Mouse (Mus musculus) stomach, embryonic 15.5 days (tissue): ENCODE measurements around the gene P3h4. TPM values are rescaled to one million over a fixed set of nuclear protein-coding genes. Genes with fewer than 3 reads are reported as not detected.

ENCODE experiments used
- ATAC-seq: fragments of 200-750 bp; cut with Nextera tagmentation; 2 replicates; pipeline ENCODE4 v1.8.0; 2017; ENCODE audit warnings: low read depth, moderate number of reproducible peaks, moderate TSS enrichment; ENCODE audit not compliant: insufficient read depth, low FRiP score
- H3K27ac ChIP-seq: fragments of 300-500 bp; sonication (generic); 2 replicates; pipeline ENCODE4 v1.5.1; 2015; ENCODE audit warnings: mild to moderate bottlenecking, inconsistent platforms
- H3K27me3 ChIP-seq: fragments of 300-500 bp; sonication (generic); replicated peaks from 2 replicates; pipeline ENCODE4 v1.6.1; 2015; ENCODE audit warnings: inconsistent platforms
- H3K36me3 ChIP-seq: fragments of 300-500 bp; sonication (generic); 2 replicates; pipeline ENCODE4 v1.6.1; 2015; ENCODE audit warnings: inconsistent platforms
- H3K4me1 ChIP-seq: fragments of 300-500 bp; sonication (generic); 2 replicates; pipeline ENCODE4 v1.6.1; 2015; ENCODE audit warnings: inconsistent platforms
- H3K4me2 ChIP-seq: fragments of 300-500 bp; sonication (generic); 2 replicates; pipeline ENCODE4 v1.6.1; 2015; ENCODE audit warnings: mild to moderate bottlenecking, inconsistent platforms
- H3K4me3 ChIP-seq: fragments of 300-500 bp; sonication (generic); replicated peaks from 2 replicates; pipeline ENCODE4 v1.5.1; 2015; ENCODE audit warnings: inconsistent platforms
- H3K9ac ChIP-seq: fragments of 300-500 bp; sonication (generic); 2 replicates; pipeline ENCODE4 v1.6.1; 2015; ENCODE audit warnings: inconsistent platforms
- H3K9me3 ChIP-seq: fragments of 300-500 bp; sonication (generic); 2 replicates; pipeline ENCODE4 v1.6.1; 2016; ENCODE audit warnings: inconsistent platforms
- WGBS: fragments of 180-500 bp; shearing (Covaris S2); methylation state at CpG from one replicate; pipeline ENCODE4 v1.1.7; 2015; 5-methylcytosine and 5-hydroxymethylcytosine counted together
- polyA plus RNA-seq: library from polyadenylated mRNA; unstranded; fragments of >200 nt; fragmentation: Nextera tagmentation; extraction: Ambion mirVana; gene quantifications from 2 replicates; pipeline ENCODE4 v1.2.1, GENCODE M21; 2015

P3h4 gene
- polyA plus RNA-seq, 1 experiment from 2014 or later = 61.7 TPM

- Histone ChIP-seq H3K4me1 (no peaks in the 10 kb centered on the region), H3K27me3 (no peaks in the 10 kb centered on the region), H3K27ac (peak overlapping the region; percentile 22; the same call in 1 of the 2 replicates), H3K4me3 (no peak overlapping the region), H3K9ac (no peak overlapping the region), H3K4me2 (no peak overlapping the region), H3K36me3 (peaks cover 19% of the 10 kb centered on the region), H3K9me3 (no peaks in the 10 kb centered on the region)
- WGBS = 56% methylated on average over 9 of the region's 9 CpGs
- ATAC-seq = no peak
Observed at GRCm38 (mm10) chr11:100428612-100429199, 14.1 kb upstream of the P3h4 start.

DNA sequence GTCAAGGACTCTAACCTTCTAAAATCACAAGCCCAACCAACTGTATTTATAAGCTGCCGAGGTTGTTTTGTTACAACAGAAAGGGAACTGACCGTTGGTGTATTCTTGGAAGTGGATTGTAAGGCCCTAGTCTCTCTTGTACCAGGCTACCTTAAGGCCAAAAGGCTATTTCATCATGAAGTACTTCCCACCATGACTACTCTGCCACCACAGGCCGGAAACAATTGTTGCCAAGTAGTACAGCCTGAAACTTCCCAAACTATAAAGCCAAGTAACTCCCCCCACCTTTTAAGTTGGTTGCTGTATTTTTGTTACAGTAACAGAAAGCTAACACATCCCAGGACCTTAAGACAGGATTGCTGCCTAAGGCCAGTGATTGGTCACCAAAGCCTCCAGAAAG lies 12.2 kb upstream of the P3h4 start:
- no peak overlapping the region for H3K27ac ChIP-seq
- no peak for ATAC-seq
- 78% methylated on average over 3 of the region's 3 CpGs for WGBS
- H3K4me1 ChIP-seq = no peaks in the 10 kb centered on the region
- no peaks in the 10 kb centered on the region for H3K9me3 ChIP-seq
- H3K27me3 ChIP-seq = no peaks in the 10 kb centered on the region
- no peak overlapping the region for H3K4me3 ChIP-seq
- H3K9ac ChIP-seq = no peak overlapping the region
- H3K36me3 ChIP-seq = peaks cover 21% of the 10 kb centered on the region
- H3K4me2 ChIP-seq = no peak overlapping the region

GRCm38 (mm10) chr11:100425851-100426250 lies 11.2 kb upstream of the P3h4 start:
- Histone ChIP-seq H3K9ac (no peak overlapping the region), H3K27me3 (no peaks in the 10 kb centered on the region), H3K36me3 (peaks cover 20% of the 10 kb centered on the region), H3K4me3 (no peak overlapping the region), H3K9me3 (no peaks in the 10 kb centered on the region), H3K27ac (no peak overlapping the region), H3K4me2 (no peak overlapping the region), H3K4me1 (no peaks in the 10 kb centered on the region)
- 23% methylated on average over 7 of the region's 7 CpGs for WGBS
- ATAC-seq = no peak

- peaks cover 17% of the 10 kb centered on the region for H3K36me3 ChIP-seq
- no peak overlapping the region for H3K4me3 ChIP-seq
- no peak overlapping the region for H3K27ac ChIP-seq
- H3K4me2 ChIP-seq = no peak overlapping the region
- WGBS = 90% methylated on average over 7 of the region's 7 CpGs
- no peak overlapping the region for H3K9ac ChIP-seq
- no peaks in the 10 kb centered on the region for H3K4me1 ChIP-seq
- no peaks in the 10 kb centered on the region for H3K27me3 ChIP-seq
- H3K9me3 ChIP-seq = no peaks in the 10 kb centered on the region
- ATAC-seq = no peak
Observed at GRCm38 (mm10) chr11:100423836-100424235, 9.2 kb upstream of the P3h4 start.

DNA sequence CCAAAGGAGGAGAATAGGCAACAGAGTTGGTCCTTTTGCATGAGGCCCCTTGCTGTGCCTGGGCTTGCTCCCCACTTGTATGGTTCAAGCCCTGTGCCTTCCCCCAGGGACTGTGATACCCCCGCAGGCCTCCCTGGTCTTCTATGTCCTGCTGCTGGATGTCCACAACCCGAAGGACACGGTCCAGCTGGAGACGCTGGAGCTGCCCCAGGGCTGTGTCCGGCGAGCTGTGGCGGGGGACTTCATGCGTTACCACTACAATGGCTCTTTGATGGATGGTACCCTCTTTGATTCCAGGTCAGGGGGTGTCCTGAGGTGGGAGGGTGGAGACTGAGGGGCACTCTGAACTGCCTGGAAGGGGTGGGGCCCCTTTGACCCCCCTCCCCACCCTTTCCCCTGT lies 6.9 kb upstream of the P3h4 start:
- WGBS = 78% methylated on average over 8 of the region's 8 CpGs
- Histone ChIP-seq H3K9me3 (no peaks in the 10 kb centered on the region), H3K4me3 (no peak overlapping the region), H3K36me3 (peaks cover 17% of the 10 kb centered on the region), H3K9ac (no peak overlapping the region), H3K4me1 (0 out of 2 replicates have a peak, but pooled peaks cover 3% of the 10 kb centered on the region), H3K27me3 (no peaks in the 10 kb centered on the region), H3K4me2 (no peak overlapping the region), H3K27ac (no peak overlapping the region)
- no peak for ATAC-seq

GRCm38 (mm10) chr11:100414914-100415822 lies 532 bp upstream of the P3h4 start, which contains the start of gene Fkbp10:
Gene Fkbp10, plus strand, starts transcription at chr11:100415697.
- Histone ChIP-seq H3K36me3 (no peaks in the 10 kb centered on the region), H3K9me3 (no peaks in the 10 kb centered on the region), H3K9ac (peak within 1 kb of the TSS; percentile 73), H3K27me3 (no peaks in the 10 kb centered on the region), H3K4me1 (peaks cover 32% of the 10 kb centered on the region), H3K27ac (peak within 1 kb of the TSS; percentile 96), H3K4me2 (peak within 1 kb of the TSS; percentile 78), H3K4me3 (peak within 1 kb of the TSS; percentile 79)
- 1% methylated on average over 31 of the region's 31 CpGs for WGBS
- ATAC-seq = peak; percentile 29

- Histone ChIP-seq H3K27ac (peak overlapping the region; percentile 96; the same call in 1 of the 2 replicates), H3K36me3 (peaks cover 6% of the 10 kb centered on the region), H3K4me2 (peak overlapping the region; percentile 78), H3K27me3 (no peaks in the 10 kb centered on the region), H3K9me3 (no peaks in the 10 kb centered on the region), H3K4me3 (peak overlapping the region; percentile 79), H3K4me1 (peaks cover 32% of the 10 kb centered on the region), H3K9ac (peak overlapping the region; percentile 73)
- 63% methylated on average over 11 of the region's 11 CpGs for WGBS
- ATAC-seq = no peak
Observed at GRCm38 (mm10) chr11:100413541-100413940, 1.1 kb downstream of the P3h4 start.

DNA sequence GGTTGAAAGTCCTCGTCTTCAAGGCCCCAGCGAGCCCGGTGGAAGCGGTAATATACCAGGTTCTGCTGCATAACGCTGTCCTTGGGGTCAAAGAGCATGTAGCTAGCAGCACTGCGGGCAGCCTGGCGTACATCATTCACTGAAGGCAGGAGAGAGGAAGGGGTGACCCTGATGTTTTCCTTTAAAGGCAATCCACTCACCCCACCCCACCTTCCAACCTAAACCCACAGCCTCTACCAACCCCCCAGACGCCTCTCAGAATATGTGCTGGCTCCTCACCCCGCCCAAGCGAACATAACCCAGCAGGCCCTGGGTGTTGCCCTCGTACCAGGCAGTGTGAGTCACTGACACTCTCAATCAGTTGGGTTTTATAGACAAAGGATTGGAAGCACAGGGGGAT lies 2.9 kb downstream of the P3h4 start:
- no peak overlapping the region for H3K9ac ChIP-seq
- no peaks in the 10 kb centered on the region for H3K9me3 ChIP-seq
- no peak for ATAC-seq
- peak overlapping the region; percentile 57; the same call in 1 of the 2 replicates for H3K27ac ChIP-seq
- H3K4me1 ChIP-seq = peaks cover 30% of the 10 kb centered on the region
- H3K27me3 ChIP-seq = no peaks in the 10 kb centered on the region
- H3K4me2 ChIP-seq = peak overlapping the region; percentile 78
- H3K36me3 ChIP-seq = peaks cover 6% of the 10 kb centered on the region
- peak overlapping the region; percentile 8; the same call in 1 of the 2 replicates for H3K4me3 ChIP-seq
- 49% methylated on average over 11 of the region's 11 CpGs for WGBS

GRCm38 (mm10) chr11:100409686-100410085 lies 5.0 kb downstream of the P3h4 start:
- Histone ChIP-seq H3K9me3 (no peaks in the 10 kb centered on the region), H3K4me1 (peaks cover 30% of the 10 kb centered on the region), H3K36me3 (peaks cover 6% of the 10 kb centered on the region), H3K4me3 (no peak overlapping the region), H3K27me3 (no peaks in the 10 kb centered on the region), H3K4me2 (no peak overlapping the region), H3K9ac (no peak overlapping the region), H3K27ac (no peak overlapping the region)
- 67% methylated on average over 3 of the region's 3 CpGs for whole genome bisulfite sequencing
- no peak for ATAC-seq

DNA sequence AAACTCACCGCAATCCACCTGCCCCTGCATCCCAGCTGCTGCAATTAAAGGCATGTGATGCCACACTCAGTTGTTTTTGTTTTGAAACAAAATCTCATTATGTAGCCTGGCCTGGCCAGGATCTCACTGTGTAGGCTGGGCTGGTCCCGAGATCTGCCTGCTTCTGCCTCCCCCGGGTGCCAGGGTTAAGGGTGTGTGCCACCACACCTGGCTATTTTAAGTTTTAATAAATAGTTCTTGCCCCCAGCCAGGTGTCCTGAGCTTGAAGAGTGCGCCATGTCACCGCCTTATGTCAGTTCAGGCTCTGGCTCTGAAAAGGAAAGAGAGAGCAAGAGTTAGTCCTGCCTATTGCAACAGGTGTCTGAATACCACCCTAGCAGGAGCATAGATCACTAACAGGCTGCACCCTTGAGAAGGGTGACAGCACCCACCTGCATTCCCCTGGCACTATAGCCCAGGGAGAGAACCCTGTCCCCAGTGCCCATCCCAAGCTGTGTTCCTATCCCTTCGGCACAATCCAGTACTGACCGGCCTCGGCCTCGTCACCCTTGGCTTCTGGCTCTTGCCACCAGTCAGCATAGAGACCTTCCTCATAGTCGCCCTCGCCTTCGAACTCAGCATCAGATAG lies 5.7 kb downstream of the P3h4 start:
- H3K4me1 ChIP-seq = peaks cover 30% of the 10 kb centered on the region
- peaks cover 6% of the 10 kb centered on the region for H3K36me3 ChIP-seq
- no peak for ATAC-seq
- no peaks in the 10 kb centered on the region for H3K27me3 ChIP-seq
- no peaks in the 10 kb centered on the region for H3K9me3 ChIP-seq
- H3K27ac ChIP-seq = no peak overlapping the region
- no peak overlapping the region for H3K9ac ChIP-seq
- H3K4me3 ChIP-seq = no peak overlapping the region
- WGBS = 94% methylated on average over 12 of the region's 12 CpGs
- H3K4me2 ChIP-seq = no peak overlapping the region

GRCm38 (mm10) chr11:100408076-100408834 lies 6.4 kb downstream of the P3h4 start:
- Histone ChIP-seq H3K4me2 (no peak overlapping the region), H3K27me3 (no peaks in the 10 kb centered on the region), H3K9ac (no peak overlapping the region), H3K36me3 (peaks cover 6% of the 10 kb centered on the region), H3K4me1 (peaks cover 29% of the 10 kb centered on the region), H3K4me3 (no peak overlapping the region), H3K9me3 (no peaks in the 10 kb centered on the region), H3K27ac (no peak overlapping the region)
- 32% methylated on average over 10 of the region's 10 CpGs for WGBS
- peak; percentile 54; the same call in 1 of the 2 replicates for ATAC-seq
